Mouse (Mus musculus) right cerebral cortex, postnatal 14 days (tissue): Measurements from ENCODE around the gene Btbd35f15.
"Not testable (repeated sequence)": the region's sequence is repeated elsewhere in the genome, so short reads cannot be mapped to it uniquely, and the experiment has no call there.

Experiments
- DNase-seq: peaks from one replicate; pipeline ENCODE4 v3.0.0; 2022

Btbd35f15 gene

GRCm38 (mm10) chrX:33577214-33577613, at the start of gene Btbd35f15:
Gene Btbd35f15 (minus strand): TSS chrX:33577314.
- not testable (repeated sequence) for DNase-seq
